Mouse (Mus musculus): Measurements from ENCODE around the gene Dnaic2. TPM values are rescaled to one million over a fixed set of nuclear protein-coding genes. Genes with fewer than 3 reads are reported as not detected.
A peak's percentile ranks its signal among the peaks of the same experiment; 100 is the strongest.

Dnaic2 gene
- polyA plus RNA-seq, 1 experiment from 2014 or later = 7.1 TPM

DNA sequence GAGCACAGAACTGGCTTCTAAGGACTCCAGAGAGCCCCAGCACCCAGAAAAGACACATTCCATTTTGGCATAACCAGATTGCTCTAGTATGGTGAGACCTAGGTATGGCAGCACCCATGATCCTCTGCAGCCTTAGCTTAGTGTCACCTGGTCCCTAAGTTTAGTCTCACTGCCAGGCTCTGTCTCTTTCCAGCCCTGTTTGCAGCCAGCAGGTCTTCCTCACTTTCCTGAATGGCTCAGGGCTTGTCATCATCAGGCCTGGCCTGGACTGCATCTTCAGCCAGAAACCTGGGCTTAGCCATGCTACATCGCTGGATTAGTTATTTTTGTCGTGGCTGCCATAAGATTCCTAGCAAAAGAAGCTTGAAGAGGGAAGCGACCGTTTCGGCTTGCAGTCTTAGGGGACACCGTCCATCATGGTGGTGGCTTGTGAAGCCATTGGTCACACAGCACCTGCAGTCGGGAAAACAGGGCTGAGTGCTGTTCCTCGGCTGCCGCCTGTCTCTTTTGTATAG, 41.6 kb upstream of the Dnaic2 start:
- Histone ChIP-seq H3K4me3 (ENCODE audit: low read length) (no peak overlapping the region), H3K36me3 (ENCODE audit: control insufficient read depth, insufficient read depth, low read length) (no peaks in the 10 kb centered on the region), H3K27ac (ENCODE audit: low read length) (no peak overlapping the region), H3K9ac (ENCODE audit: low read length) (no peak overlapping the region), H3K4me2 (ENCODE audit: low read depth, low read length) (no peak overlapping the region), H3K4me1 (replicated peaks; ENCODE audit: control insufficient read depth, insufficient read depth, low read length) (peaks cover 11% of the 10 kb centered on the region), H3K9me3 (ENCODE audit: control insufficient read depth, low read length) (no peaks in the 10 kb centered on the region), H3K27me3 (ENCODE audit: control insufficient read depth, insufficient read depth, low read depth, low read length) (no peaks in the 10 kb centered on the region)
- WGBS = 70% methylated on average over 9 of the region's 9 CpGs
- ATAC-seq (ENCODE audit: low read depth) = no peak

DNA sequence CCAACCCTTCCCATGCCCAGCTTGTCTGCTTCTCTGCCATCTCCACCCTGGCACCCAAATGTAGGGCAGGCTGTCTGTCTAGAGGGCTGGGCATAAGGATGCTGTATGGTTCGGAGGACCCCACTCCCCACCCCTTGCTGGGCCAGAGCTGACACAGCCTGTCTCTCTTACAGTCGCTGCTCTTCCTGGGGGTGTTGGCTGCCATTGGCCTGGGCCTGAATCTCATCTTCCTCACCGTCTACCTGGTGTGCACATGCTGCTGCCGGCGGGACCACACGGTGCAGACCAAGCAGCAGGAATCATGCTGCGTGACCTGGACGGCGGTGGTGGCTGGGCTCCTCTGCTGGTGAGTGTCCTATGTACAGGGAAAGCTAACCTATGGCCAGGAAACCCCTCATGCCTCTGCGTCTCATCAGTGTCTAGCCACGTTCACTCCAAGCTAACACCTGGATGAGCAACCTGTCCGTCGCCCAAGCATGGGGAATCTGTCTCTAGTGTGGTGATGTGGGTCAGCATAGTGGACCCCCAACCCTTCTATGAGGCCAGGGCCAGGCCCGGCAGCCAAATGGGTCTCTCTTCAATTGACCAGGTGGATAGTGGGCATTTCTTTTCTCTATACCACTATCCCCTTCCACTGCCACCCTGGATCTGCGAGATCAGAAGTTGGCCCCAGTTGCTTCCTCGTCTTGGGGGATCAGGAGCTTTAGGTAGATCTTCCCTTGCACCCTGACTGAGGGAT, 40.8 kb upstream of the Dnaic2 start:
- H3K9ac ChIP-seq (ENCODE audit: low read length) = no peak overlapping the region
- no peaks in the 10 kb centered on the region for H3K36me3 ChIP-seq (ENCODE audit: control insufficient read depth, insufficient read depth, low read length)
- H3K9me3 ChIP-seq (ENCODE audit: control insufficient read depth, low read length) = no peaks in the 10 kb centered on the region
- H3K27ac ChIP-seq (ENCODE audit: low read length) = no peak overlapping the region
- H3K4me3 ChIP-seq (ENCODE audit: low read length) = no peak overlapping the region
- WGBS = 87% methylated on average over 16 of the region's 16 CpGs
- no peaks in the 10 kb centered on the region for H3K27me3 ChIP-seq (ENCODE audit: control insufficient read depth, insufficient read depth, low read depth, low read length)
- peaks cover 11% of the 10 kb centered on the region for H3K4me1 ChIP-seq (replicated peaks; ENCODE audit: control insufficient read depth, insufficient read depth, low read length)
- ATAC-seq (ENCODE audit: low read depth) = no peak
- H3K4me2 ChIP-seq (ENCODE audit: low read depth, low read length) = no peak overlapping the region

DNA sequence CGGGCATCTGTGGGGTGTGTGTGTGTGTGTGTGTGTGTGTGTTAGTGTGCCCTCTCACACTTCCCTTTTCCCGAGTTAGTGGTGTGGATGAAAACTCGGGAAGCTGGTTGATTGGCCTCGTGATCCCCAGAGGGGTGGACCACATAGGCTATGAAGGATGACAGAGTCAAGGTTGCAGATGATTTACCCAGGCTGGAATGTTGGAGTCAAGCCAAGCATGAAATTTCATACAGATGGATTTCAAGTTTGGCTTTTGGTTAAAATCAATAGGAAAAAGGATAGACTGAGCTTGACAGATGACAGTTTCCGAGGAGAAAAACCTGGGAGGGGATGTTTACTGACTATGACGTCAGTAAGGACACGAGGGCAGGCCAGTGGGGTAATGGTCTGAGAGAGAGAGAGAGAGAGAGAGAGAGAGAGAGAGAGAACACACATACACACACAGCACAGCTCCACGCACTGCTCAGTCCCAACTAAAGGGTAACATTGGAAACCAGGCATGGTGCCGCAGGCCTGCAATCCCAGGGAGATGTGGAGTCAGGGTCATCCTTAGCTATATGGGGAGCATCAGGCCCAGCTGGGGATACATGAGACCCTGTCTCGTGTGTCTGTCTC, 39.5 kb upstream of the Dnaic2 start:
- Histone ChIP-seq H3K4me3 (ENCODE audit: low read length) (no peak overlapping the region), H3K4me1 (replicated peaks; ENCODE audit: control insufficient read depth, insufficient read depth, low read length) (peaks cover 11% of the 10 kb centered on the region), H3K9ac (ENCODE audit: low read length) (no peak overlapping the region), H3K36me3 (ENCODE audit: control insufficient read depth, insufficient read depth, low read length) (no peaks in the 10 kb centered on the region), H3K9me3 (ENCODE audit: control insufficient read depth, low read length) (no peaks in the 10 kb centered on the region), H3K4me2 (ENCODE audit: low read depth, low read length) (no peak overlapping the region), H3K27ac (ENCODE audit: low read length) (0 out of 2 replicates have a peak overlapping the region, but pooled peaks have one; percentile 2), H3K27me3 (ENCODE audit: control insufficient read depth, insufficient read depth, low read depth, low read length) (no peaks in the 10 kb centered on the region)
- peak; percentile 53; the same call in 1 of the 2 replicates for ATAC-seq (ENCODE audit: low read depth)
- WGBS = 15% methylated on average over 9 of the region's 10 CpGs

DNA sequence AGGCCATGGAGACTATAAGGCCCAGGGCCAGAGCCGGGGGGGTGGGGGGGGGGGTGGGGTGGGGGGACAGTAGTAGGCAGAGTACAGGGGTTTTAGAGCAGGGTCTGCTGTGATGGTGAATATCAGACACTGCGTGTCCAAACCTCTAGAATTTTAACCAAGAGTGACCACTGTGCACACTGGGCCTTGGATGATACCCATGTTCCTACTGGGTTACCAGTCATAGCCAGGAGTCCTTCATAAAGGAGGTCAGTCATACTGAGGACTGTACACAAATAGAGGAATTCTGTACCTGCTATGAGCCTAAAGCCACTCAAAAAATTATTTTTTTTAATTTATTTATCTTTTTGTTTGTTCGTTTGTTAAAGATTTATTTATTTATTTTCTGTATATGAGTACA, 38.5 kb upstream of the Dnaic2 start:
- Histone ChIP-seq H3K4me3 (ENCODE audit: low read length) (no peak overlapping the region), H3K9ac (ENCODE audit: low read length) (no peak overlapping the region), H3K27me3 (ENCODE audit: control insufficient read depth, insufficient read depth, low read depth, low read length) (no peaks in the 10 kb centered on the region), H3K27ac (ENCODE audit: low read length) (no peak overlapping the region), H3K4me1 (replicated peaks; ENCODE audit: control insufficient read depth, insufficient read depth, low read length) (peaks cover 11% of the 10 kb centered on the region), H3K9me3 (ENCODE audit: control insufficient read depth, low read length) (no peaks in the 10 kb centered on the region), H3K36me3 (ENCODE audit: control insufficient read depth, insufficient read depth, low read length) (no peaks in the 10 kb centered on the region), H3K4me2 (ENCODE audit: low read depth, low read length) (no peak overlapping the region)
- ATAC-seq (ENCODE audit: low read depth) = no peak
- 87% methylated on average over 2 of the region's 3 CpGs for WGBS

DNA sequence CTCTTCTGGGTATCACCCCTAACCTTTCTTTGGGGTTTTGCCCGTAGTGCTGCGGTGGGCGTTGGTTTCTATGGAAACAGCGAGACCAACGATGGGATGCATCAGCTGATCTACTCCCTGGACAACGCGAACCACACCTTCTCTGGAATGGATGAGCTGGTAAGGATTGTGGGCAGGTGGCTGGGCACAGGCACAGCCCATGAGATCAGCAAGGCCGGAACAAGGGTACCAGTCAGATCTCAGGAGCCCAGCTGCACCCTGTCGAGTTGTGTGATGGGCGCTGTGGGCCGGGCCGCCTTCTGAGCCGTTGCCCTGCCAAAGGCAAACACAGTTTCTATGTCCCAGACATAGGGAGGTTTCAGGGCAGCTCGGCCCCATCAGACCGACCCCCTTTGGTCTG, 37.0 kb upstream of the Dnaic2 start:
- H3K9ac ChIP-seq (ENCODE audit: low read length) = no peak overlapping the region

DNA sequence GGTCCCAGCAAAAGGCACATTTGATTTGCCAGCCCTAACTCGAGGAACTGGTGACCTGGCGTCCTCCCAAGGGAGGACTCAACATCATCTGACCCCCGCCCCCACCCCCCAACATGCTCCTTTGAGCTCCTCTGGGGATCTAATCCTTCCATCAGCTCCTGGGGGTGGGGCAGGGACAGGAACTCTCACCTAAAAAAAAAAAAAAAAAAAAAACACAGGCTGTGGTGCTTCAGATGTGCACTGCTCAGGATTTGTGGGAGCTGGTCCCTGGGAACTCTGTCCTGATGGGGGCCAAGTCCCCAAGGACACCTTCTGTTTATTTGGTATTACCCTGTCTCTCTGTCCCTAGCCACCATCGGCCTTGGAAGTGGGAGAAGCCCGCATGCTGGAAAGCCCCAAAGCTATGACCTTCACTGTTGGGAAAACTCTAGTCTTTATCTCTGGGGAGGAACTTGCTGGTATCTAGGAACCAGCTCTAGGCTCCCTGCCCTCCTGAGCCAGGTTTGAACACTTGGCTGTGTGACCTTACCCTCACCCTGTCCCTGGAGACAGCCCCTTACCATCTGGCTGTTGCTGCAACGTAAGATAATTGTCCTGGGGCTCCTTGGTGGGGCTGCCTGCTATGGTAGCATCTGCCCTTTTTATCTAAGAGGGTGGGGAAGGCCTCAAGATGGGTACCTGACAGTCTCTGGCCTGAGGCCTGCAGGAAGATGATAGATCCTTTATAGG, 35.6 kb upstream of the Dnaic2 start:
- Histone ChIP-seq H3K9me3 (ENCODE audit: control insufficient read depth, low read length) (no peaks in the 10 kb centered on the region), H3K4me1 (replicated peaks; ENCODE audit: control insufficient read depth, insufficient read depth, low read length) (peaks cover 6% of the 10 kb centered on the region), H3K27me3 (ENCODE audit: control insufficient read depth, insufficient read depth, low read depth, low read length) (no peaks in the 10 kb centered on the region), H3K4me2 (ENCODE audit: low read depth, low read length) (no peak overlapping the region), H3K36me3 (ENCODE audit: control insufficient read depth, insufficient read depth, low read length) (no peaks in the 10 kb centered on the region), H3K9ac (ENCODE audit: low read length) (no peak overlapping the region), H3K27ac (ENCODE audit: low read length) (no peak overlapping the region), H3K4me3 (ENCODE audit: low read length) (no peak overlapping the region)
- WGBS = 66% methylated on average over 6 of the region's 6 CpGs
- no peak for ATAC-seq (ENCODE audit: low read depth)

More for the DNA sequence above, 37.0 kb upstream of the Dnaic2 start:
- H3K9me3 ChIP-seq (ENCODE audit: control insufficient read depth, low read length) = no peaks in the 10 kb centered on the region
- no peak overlapping the region for H3K4me2 ChIP-seq (ENCODE audit: low read depth, low read length)
- no peaks in the 10 kb centered on the region for H3K36me3 ChIP-seq (ENCODE audit: control insufficient read depth, insufficient read depth, low read length)
- H3K27ac ChIP-seq (ENCODE audit: low read length) = no peak overlapping the region
- WGBS = 89% methylated on average over 15 of the region's 15 CpGs
- H3K27me3 ChIP-seq (ENCODE audit: control insufficient read depth, insufficient read depth, low read depth, low read length) = no peaks in the 10 kb centered on the region
- no peak for ATAC-seq (ENCODE audit: low read depth)
- no peak overlapping the region for H3K4me3 ChIP-seq (ENCODE audit: low read length)
- peaks cover 6% of the 10 kb centered on the region for H3K4me1 ChIP-seq (replicated peaks; ENCODE audit: control insufficient read depth, insufficient read depth, low read length)

DNA sequence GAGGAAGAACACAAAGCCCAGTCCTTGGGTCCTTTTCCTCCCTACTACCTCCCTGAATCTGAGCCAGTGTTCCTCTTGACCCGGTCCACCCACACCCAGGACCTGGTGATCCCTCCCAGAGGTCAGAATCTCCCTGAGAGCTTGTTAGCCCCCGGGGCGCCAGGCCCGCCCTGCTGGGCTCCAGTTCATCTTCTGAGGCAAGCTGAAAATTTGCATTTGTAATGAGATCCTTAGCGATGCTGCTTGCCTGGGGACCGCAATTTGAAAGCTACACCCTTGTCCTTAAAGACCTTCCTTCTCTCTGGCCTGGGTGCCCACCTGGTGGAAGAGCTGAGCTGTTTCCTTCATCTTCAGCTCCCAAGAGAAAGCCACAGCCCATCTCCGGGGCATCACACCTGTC, 34.6 kb upstream of the Dnaic2 start:
- Histone ChIP-seq H3K4me1 (replicated peaks; ENCODE audit: control insufficient read depth, insufficient read depth, low read length) (peaks cover 5% of the 10 kb centered on the region), H3K27me3 (ENCODE audit: control insufficient read depth, insufficient read depth, low read depth, low read length) (no peaks in the 10 kb centered on the region), H3K36me3 (ENCODE audit: control insufficient read depth, insufficient read depth, low read length) (no peaks in the 10 kb centered on the region), H3K27ac (ENCODE audit: low read length) (no peak overlapping the region), H3K9me3 (ENCODE audit: control insufficient read depth, low read length) (no peaks in the 10 kb centered on the region), H3K4me2 (ENCODE audit: low read depth, low read length) (no peak overlapping the region), H3K9ac (ENCODE audit: low read length) (no peak overlapping the region), H3K4me3 (ENCODE audit: low read length) (no peak overlapping the region)
- 62% methylated on average over 7 of the region's 7 CpGs for WGBS
- ATAC-seq (ENCODE audit: low read depth) = no peak

DNA sequence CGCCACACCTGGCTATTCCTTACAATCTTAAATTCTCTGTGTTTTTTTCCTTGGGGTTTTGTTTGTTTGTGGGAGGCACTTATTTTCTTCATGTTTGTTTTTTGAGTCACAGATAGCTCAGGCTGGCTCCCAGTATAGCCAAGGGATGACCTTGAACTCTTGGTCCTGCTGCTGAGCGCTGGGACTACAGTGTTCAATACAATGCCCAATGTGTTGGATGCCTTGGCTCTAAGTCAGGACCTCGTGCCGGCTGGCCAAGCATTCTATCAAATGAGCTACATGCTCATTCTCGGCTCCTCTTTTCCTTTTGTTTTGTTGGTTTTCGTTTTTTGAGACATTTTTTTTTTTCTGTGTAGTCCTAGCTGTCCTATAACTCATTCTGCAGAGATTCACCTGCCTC, 33.8 kb upstream of the Dnaic2 start:
- no peak overlapping the region for H3K27ac ChIP-seq (ENCODE audit: low read length)
- WGBS = 86% methylated on average over 6 of the region's 6 CpGs

DNA sequence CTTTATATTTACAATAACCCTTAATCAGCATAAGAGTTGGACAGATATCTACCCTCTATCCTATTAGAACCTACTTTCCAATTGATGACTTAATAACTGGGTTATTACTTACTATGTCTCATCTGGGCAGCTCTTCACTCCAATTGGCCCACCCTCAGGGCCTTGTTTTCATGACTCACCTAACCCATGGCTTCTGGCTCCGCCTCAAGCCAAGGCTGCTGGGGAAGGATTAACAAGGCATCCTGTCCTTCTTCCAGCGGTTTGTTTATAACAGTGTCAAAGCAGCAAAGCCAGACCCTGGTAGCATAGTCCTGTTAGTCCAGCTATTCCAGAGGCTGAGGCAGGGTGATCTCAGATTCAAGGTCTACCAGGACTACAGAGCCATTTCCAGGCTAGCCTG, 32.8 kb upstream of the Dnaic2 start:
- no peaks in the 10 kb centered on the region for H3K4me1 ChIP-seq (replicated peaks; ENCODE audit: control insufficient read depth, insufficient read depth, low read length)
- H3K36me3 ChIP-seq (ENCODE audit: control insufficient read depth, insufficient read depth, low read length) = no peaks in the 10 kb centered on the region
- 63% methylated on average over 2 of the region's 2 CpGs for WGBS
- no peak overlapping the region for H3K27ac ChIP-seq (ENCODE audit: low read length)
- no peak overlapping the region for H3K4me2 ChIP-seq (ENCODE audit: low read depth, low read length)
- ATAC-seq (ENCODE audit: low read depth) = no peak
- H3K9me3 ChIP-seq (ENCODE audit: control insufficient read depth, low read length) = no peaks in the 10 kb centered on the region
- no peaks in the 10 kb centered on the region for H3K27me3 ChIP-seq (ENCODE audit: control insufficient read depth, insufficient read depth, low read depth, low read length)
- H3K9ac ChIP-seq (ENCODE audit: low read length) = no peak overlapping the region
- H3K4me3 ChIP-seq (ENCODE audit: low read length) = no peak overlapping the region

More for the DNA sequence above, 33.8 kb upstream of the Dnaic2 start:
- Histone ChIP-seq H3K36me3 (ENCODE audit: control insufficient read depth, insufficient read depth, low read length) (no peaks in the 10 kb centered on the region), H3K9me3 (ENCODE audit: control insufficient read depth, low read length) (no peaks in the 10 kb centered on the region), H3K9ac (ENCODE audit: low read length) (no peak overlapping the region), H3K4me2 (ENCODE audit: low read depth, low read length) (no peak overlapping the region), H3K4me3 (ENCODE audit: low read length) (no peak overlapping the region), H3K27me3 (ENCODE audit: control insufficient read depth, insufficient read depth, low read depth, low read length) (no peaks in the 10 kb centered on the region), H3K4me1 (replicated peaks; ENCODE audit: control insufficient read depth, insufficient read depth, low read length) (no peaks in the 10 kb centered on the region)
- ATAC-seq (ENCODE audit: low read depth) = no peak
